Mouse (Mus musculus) urinary bladder, postnatal 25 days (tissue): Measurements from ENCODE around the gene Cd68.

Source experiments
- DNase-seq: peaks from one replicate; pipeline ENCODE4 v3.0.0; 2022; ENCODE audit warnings: low spot score

The Cd68 gene

GRCm38 (mm10) chr11:69695046-69695360 is 29.1 kb upstream of the Cd68 start:
- no peak for DNase-seq

GRCm38 (mm10) chr11:69693421-69693965 is 27.5 kb upstream of the Cd68 start:
- no peak for DNase-seq

GRCm38 (mm10) chr11:69692863-69693262 is 26.9 kb upstream of the Cd68 start:
- no peak for DNase-seq

GRCm38 (mm10) chr11:69692196-69692811 is 26.4 kb upstream of the Cd68 start:
- DNase-seq, result no peak

- DNase-seq, result no peak
Observed at GRCm38 (mm10) chr11:69689891-69690290, 23.9 kb upstream of the Cd68 start.

- no peak for DNase-seq
Observed at GRCm38 (mm10) chr11:69687061-69687460, 21.1 kb upstream of the Cd68 start.

- DNase-seq, result peak; percentile 62
Observed at GRCm38 (mm10) chr11:69686377-69686776, 20.4 kb upstream of the Cd68 start.

- DNase-seq, result peak; percentile 44
Observed at GRCm38 (mm10) chr11:69685526-69686148, 19.7 kb upstream of the Cd68 start, which contains the start of gene Tnfsf13. Gene Tnfsf13 (minus strand): TSS chr11:69685784.

GRCm38 (mm10) chr11:69684936-69685335 is 19.0 kb upstream of the Cd68 start:
- DNase-seq, result no peak

GRCm38 (mm10) chr11:69684128-69684745 is 18.3 kb upstream of the Cd68 start:
- DNase-seq, result no peak

- DNase-seq, result no peak
Observed at GRCm38 (mm10) chr11:69683576-69683975, 17.6 kb upstream of the Cd68 start.

- peak; percentile 93 for DNase-seq
Observed at GRCm38 (mm10) chr11:69682840-69683533, 17.0 kb upstream of the Cd68 start.

GRCm38 (mm10) chr11:69682209-69682839 is 16.4 kb upstream of the Cd68 start:
- no peak for DNase-seq

GRCm38 (mm10) chr11:69681314-69682208 is 15.6 kb upstream of the Cd68 start, which contains the start of gene Senp3:
Gene Senp3 (minus strand): TSS chr11:69682084.
- peak; percentile 92 for DNase-seq

GRCm38 (mm10) chr11:69680136-69680855 is 14.3 kb upstream of the Cd68 start:
- DNase-seq, result no peak

GRCm38 (mm10) chr11:69679144-69679543 is 13.2 kb upstream of the Cd68 start:
- DNase-seq, result no peak

GRCm38 (mm10) chr11:69672211-69672706 is 6.3 kb upstream of the Cd68 start, which contains the start of gene Eif4a1:
Gene Eif4a1 (minus strand): TSS chr11:69672423.
- peak; percentile 97 for DNase-seq

GRCm38 (mm10) chr11:69671726-69672124 is 5.8 kb upstream of the Cd68 start:
- no peak for DNase-seq

GRCm38 (mm10) chr11:69670786-69671725 is 5.1 kb upstream of the Cd68 start:
- DNase-seq, result peak; percentile 94
